Mouse (Mus musculus) thymus, adult 2 months (tissue): ENCODE data around the gene Ccdc173. TPM values are rescaled to one million over a fixed set of nuclear protein-coding genes. Genes with fewer than 3 reads are reported as not detected.
A peak's percentile ranks its signal among the peaks of the same experiment; 100 is the strongest.

Source experiments
- DNase-seq: peaks from one replicate; pipeline ENCODE4 v3.0.0; 2021
- H3K27ac ChIP-seq: fragments of 200-500 bp; 2 replicates; pipeline ENCODE4 v1.5.1; 2012; ENCODE audit warnings: low read length, control low read depth; ENCODE audit not compliant: control insufficient read depth, insufficient read depth
- H3K27me3 ChIP-seq: fragments of 200-500 bp; 2 replicates; pipeline ENCODE4 v1.6.1; 2012; ENCODE audit warnings: mild to moderate bottlenecking, low read length, moderate library complexity, mixed read lengths; ENCODE audit not compliant: control insufficient read depth, insufficient read depth
- H3K36me3 ChIP-seq: fragments of 200-500 bp; 2 replicates; pipeline ENCODE4 v1.6.1; 2012; ENCODE audit warnings: mild to moderate bottlenecking, low read length, moderate library complexity; ENCODE audit not compliant: control insufficient read depth, insufficient read depth
- H3K4me1 ChIP-seq: fragments of 200-500 bp; replicated peaks from 2 replicates; pipeline ENCODE4 v1.6.1; 2012; ENCODE audit warnings: low read length; ENCODE audit not compliant: control insufficient read depth, insufficient read depth
- H3K4me3 ChIP-seq: fragments of 200-500 bp; 2 replicates; pipeline ENCODE4 v1.5.1; 2012; ENCODE audit warnings: mild to moderate bottlenecking, low read length, control low read depth, moderate library complexity; ENCODE audit not compliant: control insufficient read depth, insufficient read depth
- CTCF ChIP-seq: fragments of 200-500 bp; IDR thresholded peaks from 2 replicates; pipeline ENCODE4 v1.5.1; 2012; ENCODE audit warnings: mild to moderate bottlenecking, control low read depth, low read length, moderate library complexity, borderline replicate concordance; ENCODE audit not compliant: control insufficient read depth, poor library complexity, insufficient read depth; ENCODE audit errors: extremely low read depth
- POLR2A ChIP-seq: fragments of 200-500 bp; IDR thresholded peaks from 2 replicates; pipeline ENCODE4 v1.6.1; 2012; ENCODE audit warnings: mild to moderate bottlenecking, low read length, control low read depth, moderate library complexity; ENCODE audit not compliant: control insufficient read depth, poor library complexity, insufficient read depth; ENCODE audit errors: extremely low read depth
- WGBS: fragments of 180-500 bp; shearing (Covaris S2); methylation state at CpG from one replicate; pipeline ENCODE4 v1.1.7; 2018; 5-methylcytosine and 5-hydroxymethylcytosine counted together
- polyA plus RNA-seq: library from polyadenylated mRNA; depleted of rRNA; stranded (reverse); fragments of >200 nt; gene quantifications from 2 replicates; pipeline ENCODE4 v1.2.3, GENCODE M21; 2012

Gene Ccdc173
- polyA plus RNA-seq, 1 experiment, result 0.43 TPM

GRCm38 (mm10) chr2:69773331-69773730, 16.0 kb downstream of the Ccdc173 start:
- Histone ChIP-seq H3K27ac (no peak overlapping the region), H3K36me3 (peaks cover 4% of the 10 kb centered on the region; the same call in 1 of the 2 replicates), H3K27me3 (no peaks in the 10 kb centered on the region), H3K4me1 (peaks cover 9% of the 10 kb centered on the region), H3K4me3 (no peak overlapping the region)
- 97% methylated on average over 3 of the region's 3 CpGs for WGBS
- DNase-seq, result no peak
- TF ChIP-seq CTCF (no peak), POLR2A (no peak)

GRCm38 (mm10) chr2:69764716-69765115, 24.7 kb downstream of the Ccdc173 start:
- no peaks in the 10 kb centered on the region; the same call in 1 of the 2 replicates for H3K36me3 ChIP-seq
- no peak overlapping the region for H3K4me3 ChIP-seq
- 94% methylated on average over 1 of the region's 1 CpGs for WGBS
- H3K27me3 ChIP-seq, result no peaks in the 10 kb centered on the region
- TF ChIP-seq POLR2A (no peak), CTCF (no peak)
- no peaks in the 10 kb centered on the region for H3K4me1 ChIP-seq
- H3K27ac ChIP-seq, result no peak overlapping the region
- no peak for DNase-seq

DNA sequence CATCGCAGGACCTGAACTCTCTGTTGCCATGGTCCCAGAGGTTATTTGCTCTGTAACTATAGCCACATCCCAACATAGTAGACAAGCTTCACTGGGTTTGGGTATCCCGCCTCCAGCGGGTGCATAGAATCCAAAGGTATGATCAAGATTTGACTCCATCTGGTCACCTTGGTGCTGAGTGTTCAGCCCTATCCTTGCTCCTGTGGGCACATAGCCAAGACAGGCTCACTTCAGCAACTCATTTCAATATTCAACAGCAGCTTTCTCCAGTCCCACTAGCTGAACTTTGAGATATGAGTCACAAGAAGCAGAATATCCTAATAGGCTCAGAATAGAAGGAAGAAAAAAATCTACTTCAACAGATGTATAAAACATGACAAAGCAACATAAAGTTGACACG, 26.0 kb downstream of the Ccdc173 start:
- 97% methylated on average over 4 of the region's 4 CpGs for WGBS
- no peaks in the 10 kb centered on the region; the same call in 1 of the 2 replicates for H3K36me3 ChIP-seq
- H3K4me1 ChIP-seq, result no peaks in the 10 kb centered on the region
- H3K4me3 ChIP-seq, result no peak overlapping the region
- H3K27ac ChIP-seq, result no peak overlapping the region
- no peak for DNase-seq
- TF ChIP-seq CTCF, result no peak
- no peak for TF ChIP-seq POLR2A
- H3K27me3 ChIP-seq, result no peaks in the 10 kb centered on the region

GRCm38 (mm10) chr2:69760980-69761379, 28.4 kb downstream of the Ccdc173 start:
- H3K27me3 ChIP-seq, result no peaks in the 10 kb centered on the region
- no peak overlapping the region for H3K27ac ChIP-seq
- TF ChIP-seq POLR2A (no peak), CTCF (no peak)
- 95% methylated on average over 5 of the region's 5 CpGs for WGBS
- no peak for DNase-seq
- H3K4me1 ChIP-seq, result no peaks in the 10 kb centered on the region
- H3K4me3 ChIP-seq, result no peak overlapping the region
- no peaks in the 10 kb centered on the region; the same call in 1 of the 2 replicates for H3K36me3 ChIP-seq

DNA sequence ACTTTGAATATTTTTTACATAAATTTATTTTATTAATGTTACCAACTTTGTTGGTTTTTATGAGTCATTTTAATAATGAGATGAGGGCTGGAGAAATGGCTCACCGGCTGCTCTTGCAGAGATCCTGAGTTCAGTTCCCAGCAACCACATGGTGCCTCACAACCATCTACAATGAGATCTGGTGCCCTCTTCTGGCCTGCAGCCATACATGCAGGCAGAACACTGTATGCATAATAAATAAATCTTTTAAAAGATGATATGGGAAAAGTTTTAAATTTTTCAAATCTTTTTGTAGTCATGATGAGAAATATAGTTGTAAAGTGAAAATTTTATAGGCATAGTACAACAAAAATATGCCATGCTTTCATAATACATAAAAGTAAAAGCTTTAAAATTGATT, 44.3 kb downstream of the Ccdc173 start:
- TF ChIP-seq CTCF (no peak), POLR2A (no peak)
- H3K36me3 ChIP-seq, result peaks cover 67% of the 10 kb centered on the region
- no peak overlapping the region for H3K4me3 ChIP-seq
- H3K27ac ChIP-seq, result no peak overlapping the region
- DNase-seq, result no peak
- H3K4me1 ChIP-seq, result no peaks in the 10 kb centered on the region
- H3K27me3 ChIP-seq, result no peaks in the 10 kb centered on the region
- WGBS, result 91% methylated on average over 1 of the region's 1 CpGs

- DNase-seq, result no peak
- Histone ChIP-seq H3K27ac (peak overlapping the region; percentile 34; the same call in 1 of the 2 replicates), H3K36me3 (no peaks in the 10 kb centered on the region), H3K4me1 (no peaks in the 10 kb centered on the region; the same call in 1 of the 2 replicates), H3K4me3 (peak overlapping the region; percentile 93), H3K27me3 (no peaks in the 10 kb centered on the region)
- 1% methylated on average over 13 of the region's 13 CpGs for WGBS
- TF ChIP-seq CTCF (no peak), POLR2A (no peak)
Measured at GRCm38 (mm10) chr2:69723519-69723825, 65.9 kb downstream of the Ccdc173 start.
